Mouse (Mus musculus): ENCODE measurements at regions not wholly inside any gene's neighbourhood (a gene's known extent, or its start where the extent isn't known, plus 50 kb on each side); places are given as distances from the start of the nearest gene placed in this dataset.

- peak; percentile 85 for ATAC-seq (ENCODE audit: extremely low read depth, insufficient number of reproducible peaks, low FRiP score, poor library complexity, severe bottlenecking)
Observed at GRCm38 (mm10) chr16:50736151-50737047, 145.4 kb upstream of the Ccdc54 start.

GRCm38 (mm10) chr16:50733359-50733758, 142.4 kb upstream of the Ccdc54 start:
- no peak for ATAC-seq (ENCODE audit: extremely low read depth, insufficient number of reproducible peaks, low FRiP score, poor library complexity, severe bottlenecking)

DNA sequence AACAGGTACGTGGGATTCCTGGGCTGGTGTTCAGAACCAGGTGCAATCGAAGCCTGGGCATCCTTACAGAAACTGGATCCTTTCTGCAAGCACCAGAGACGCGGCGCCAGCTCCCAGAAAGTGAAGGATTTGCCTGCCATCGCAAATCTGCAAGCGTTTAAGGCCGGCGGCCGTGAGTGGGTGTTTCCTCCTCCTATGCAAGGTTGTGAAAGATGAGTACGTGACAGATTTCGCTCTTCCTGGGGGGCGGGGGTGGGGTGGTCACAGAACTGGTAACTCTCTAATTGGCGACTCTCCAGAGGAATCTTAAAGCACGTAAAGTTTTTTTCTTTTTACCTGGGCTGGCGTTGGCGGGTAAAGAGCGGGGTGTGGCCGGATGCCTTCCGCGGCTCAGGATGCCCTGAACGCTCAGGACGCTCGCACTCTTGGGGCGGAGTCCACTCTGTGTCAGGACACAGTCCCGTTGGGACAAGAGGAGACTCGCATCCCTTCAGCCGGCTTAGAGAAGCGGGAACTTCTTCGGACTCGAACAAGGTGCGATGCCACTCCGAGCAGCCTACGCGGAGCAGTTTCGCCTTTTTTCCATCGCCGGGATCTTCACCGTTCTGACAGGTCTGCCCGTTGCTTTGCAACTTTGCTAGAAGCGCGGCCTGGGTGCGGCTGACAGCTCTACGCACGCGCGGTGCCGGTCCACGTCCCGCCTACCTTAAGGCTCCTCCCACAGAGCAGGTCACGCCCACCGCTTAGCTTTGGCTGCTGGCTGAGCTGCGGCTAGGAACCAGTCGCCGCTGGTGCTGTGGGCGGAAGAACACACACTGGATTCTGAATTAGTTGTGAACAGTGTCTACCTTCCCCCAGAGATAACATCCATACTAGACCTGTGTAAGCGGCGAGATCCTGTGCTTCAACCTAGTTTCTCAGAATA, 141.4 kb upstream of the Ccdc54 start:
- ATAC-seq (ENCODE audit: extremely low read depth, insufficient number of reproducible peaks, low FRiP score, poor library complexity, severe bottlenecking) = peak; percentile 86

DNA sequence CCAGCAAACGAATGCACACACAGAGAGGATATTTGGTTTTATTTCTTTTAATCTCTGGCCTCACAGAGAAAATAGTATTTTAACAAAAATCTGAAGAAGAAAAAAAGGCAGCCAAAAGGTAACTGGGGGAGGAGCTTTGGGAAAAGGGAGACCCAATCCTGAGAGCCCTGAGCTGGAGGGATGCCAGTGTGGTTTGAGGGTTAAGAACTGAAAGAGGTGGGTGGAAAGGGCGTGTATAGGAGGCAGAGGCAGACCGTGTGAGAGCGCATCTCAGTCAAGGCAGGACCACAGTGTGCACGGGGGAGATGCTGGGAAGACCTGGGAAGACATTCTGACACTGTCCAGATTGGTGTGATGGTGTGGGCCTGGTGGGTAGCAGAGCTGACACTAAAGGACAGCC, 138.4 kb upstream of the Ccdc54 start:
- no peak for ATAC-seq (ENCODE audit: extremely low read depth, insufficient number of reproducible peaks, low FRiP score, poor library complexity, severe bottlenecking)

DNA sequence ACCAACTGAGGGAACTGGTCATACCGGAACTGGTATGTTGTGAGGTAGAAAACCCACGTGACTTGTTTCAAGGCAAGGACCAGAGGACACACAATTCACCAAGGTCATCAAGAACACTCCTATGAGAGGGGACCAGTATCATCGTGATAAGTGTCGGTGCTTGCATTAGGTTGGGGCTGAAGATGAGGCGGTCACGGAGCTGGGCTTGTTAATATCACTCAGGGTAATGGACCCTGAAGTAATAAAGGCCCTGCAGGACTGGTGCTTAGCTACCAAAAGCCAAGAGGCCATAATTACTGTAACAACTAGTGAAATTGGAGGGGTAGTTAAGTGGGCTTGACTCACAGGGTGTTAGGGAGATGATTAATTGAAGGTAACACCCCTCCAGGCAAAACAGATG, 132.2 kb upstream of the Ccdc54 start:
- ATAC-seq (ENCODE audit: extremely low read depth, insufficient number of reproducible peaks, low FRiP score, poor library complexity, severe bottlenecking) = no peak

GRCm38 (mm10) chr16:50717306-50718017, 126.5 kb upstream of the Ccdc54 start:
- 0 out of 2 replicates have a peak, but pooled peaks have one; percentile 13 for ATAC-seq (ENCODE audit: extremely low read depth, insufficient number of reproducible peaks, low FRiP score, poor library complexity, severe bottlenecking)

GRCm38 (mm10) chr16:50709727-50710126, 118.8 kb upstream of the Ccdc54 start:
- no peak for ATAC-seq (ENCODE audit: extremely low read depth, insufficient number of reproducible peaks, low FRiP score, poor library complexity, severe bottlenecking)

- no peak for ATAC-seq (ENCODE audit: extremely low read depth, insufficient number of reproducible peaks, low FRiP score, poor library complexity, severe bottlenecking)
Observed at GRCm38 (mm10) chr16:50707906-50708305, 117.0 kb upstream of the Ccdc54 start.

- ATAC-seq (ENCODE audit: extremely low read depth, insufficient number of reproducible peaks, low FRiP score, poor library complexity, severe bottlenecking) = no peak
Observed at GRCm38 (mm10) chr16:50705921-50706320, 115.0 kb upstream of the Ccdc54 start.

GRCm38 (mm10) chr16:50700811-50701517, 110.0 kb upstream of the Ccdc54 start:
- ATAC-seq (ENCODE audit: extremely low read depth, insufficient number of reproducible peaks, low FRiP score, poor library complexity, severe bottlenecking) = no peak

- no peak for ATAC-seq (ENCODE audit: extremely low read depth, insufficient number of reproducible peaks, low FRiP score, poor library complexity, severe bottlenecking)
Observed at GRCm38 (mm10) chr16:50700123-50700522, 109.2 kb upstream of the Ccdc54 start.

- ATAC-seq (ENCODE audit: extremely low read depth, insufficient number of reproducible peaks, low FRiP score, poor library complexity, severe bottlenecking) = no peak
Observed at GRCm38 (mm10) chr16:50697722-50698121, 106.8 kb upstream of the Ccdc54 start.

DNA sequence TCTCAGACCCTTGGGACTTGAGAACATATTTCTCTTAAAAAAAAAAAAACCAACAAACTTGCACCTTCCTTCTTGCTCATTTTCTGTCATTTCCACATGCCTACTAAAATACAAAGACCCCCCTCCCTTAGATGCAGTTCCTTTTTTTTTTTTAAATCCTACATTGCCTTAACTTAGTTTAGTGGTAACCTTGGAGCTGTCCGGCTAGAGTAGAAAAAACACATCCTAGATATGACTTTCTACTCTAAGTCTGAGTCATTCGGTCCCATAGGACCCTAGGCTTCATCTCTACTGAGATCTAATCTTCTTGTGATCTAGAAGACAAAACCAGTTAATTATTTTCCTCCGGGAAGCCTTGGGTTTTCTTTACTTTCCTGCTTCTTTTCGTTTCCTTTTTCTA, 105.1 kb upstream of the Ccdc54 start:
- ATAC-seq (ENCODE audit: extremely low read depth, insufficient number of reproducible peaks, low FRiP score, poor library complexity, severe bottlenecking) = no peak

GRCm38 (mm10) chr16:50694045-50694444, 103.1 kb upstream of the Ccdc54 start:
- no peak for ATAC-seq (ENCODE audit: extremely low read depth, insufficient number of reproducible peaks, low FRiP score, poor library complexity, severe bottlenecking)

GRCm38 (mm10) chr16:50690818-50691217, 99.9 kb upstream of the Ccdc54 start:
- ATAC-seq (ENCODE audit: extremely low read depth, insufficient number of reproducible peaks, low FRiP score, poor library complexity, severe bottlenecking) = no peak

GRCm38 (mm10) chr16:50689525-50689924, 98.6 kb upstream of the Ccdc54 start:
- no peak for ATAC-seq (ENCODE audit: extremely low read depth, insufficient number of reproducible peaks, low FRiP score, poor library complexity, severe bottlenecking)

DNA sequence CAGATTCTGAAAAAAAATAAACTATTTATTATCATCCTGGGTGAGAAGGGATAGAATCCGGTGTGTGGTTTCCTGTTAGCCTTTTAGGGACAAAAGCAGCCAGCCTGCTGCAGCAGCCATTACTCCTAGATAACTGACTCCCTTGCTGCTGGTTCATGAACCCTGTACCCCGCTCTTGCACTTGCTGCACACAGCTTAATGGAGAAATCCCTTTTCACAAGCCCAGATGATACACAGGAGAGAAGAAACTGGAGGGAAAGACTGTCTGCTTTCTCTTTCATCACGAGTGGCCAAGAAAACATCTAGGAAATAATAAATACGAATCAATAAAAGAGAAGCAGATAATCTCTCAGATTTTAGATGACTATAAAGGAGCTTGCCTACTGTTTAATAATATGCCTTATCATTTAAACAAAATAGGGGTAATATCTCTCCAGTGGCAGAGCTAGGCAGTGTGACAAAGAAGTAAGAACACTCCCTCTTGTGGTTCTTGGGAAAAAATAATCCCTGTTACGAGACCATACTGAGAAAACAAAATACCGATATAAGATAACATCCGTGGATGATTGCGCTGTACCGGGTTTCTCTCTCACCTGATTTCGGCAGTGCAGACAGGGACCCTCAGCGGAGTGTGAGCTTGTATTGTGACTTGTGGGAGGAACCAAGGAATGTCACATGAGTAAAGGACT, 98.0 kb upstream of the Ccdc54 start:
- no peak for ATAC-seq (ENCODE audit: extremely low read depth, insufficient number of reproducible peaks, low FRiP score, poor library complexity, severe bottlenecking)

DNA sequence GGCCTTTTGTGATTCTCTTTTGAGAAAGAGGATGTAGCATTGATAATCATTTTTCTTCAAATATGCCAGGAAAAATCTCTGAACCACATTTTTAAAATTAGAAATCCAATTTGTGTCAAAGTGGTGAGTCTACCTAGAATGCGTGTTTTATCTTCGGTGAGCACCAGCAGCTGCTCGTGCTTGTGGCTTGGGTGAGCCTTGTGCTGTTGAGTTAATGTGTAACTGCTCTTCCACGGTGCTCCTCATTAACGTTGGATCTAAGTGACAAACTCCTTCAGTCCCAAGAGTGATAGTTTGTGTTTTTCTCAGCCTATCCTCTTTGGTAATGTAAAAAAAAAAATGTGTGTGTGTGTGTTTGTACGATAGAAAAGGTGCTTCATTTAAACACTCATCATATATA, 88.7 kb upstream of the Ccdc54 start:
- no peak for ATAC-seq (ENCODE audit: extremely low read depth, insufficient number of reproducible peaks, low FRiP score, poor library complexity, severe bottlenecking)

All from neutrophil, adult 5-6 weeks (primary cell).